Mouse (Mus musculus) olfactory bulb, adult 2 months (tissue): ENCODE measurements around the gene Pax7.

Source experiments
- CTCF ChIP-seq: fragments of 200-500 bp; IDR thresholded peaks from 2 replicates; pipeline ENCODE4 v1.5.1; 2012; ENCODE audit warnings: low read depth, mild to moderate bottlenecking, low read length, moderate library complexity; ENCODE audit not compliant: insufficient read depth
- POLR2A ChIP-seq: fragments of 200-500 bp; IDR thresholded peaks from 2 replicates; pipeline ENCODE4 v1.6.1; 2012; ENCODE audit warnings: mild to moderate bottlenecking, low read depth, low read length, moderate library complexity; ENCODE audit not compliant: insufficient read depth

DNA sequence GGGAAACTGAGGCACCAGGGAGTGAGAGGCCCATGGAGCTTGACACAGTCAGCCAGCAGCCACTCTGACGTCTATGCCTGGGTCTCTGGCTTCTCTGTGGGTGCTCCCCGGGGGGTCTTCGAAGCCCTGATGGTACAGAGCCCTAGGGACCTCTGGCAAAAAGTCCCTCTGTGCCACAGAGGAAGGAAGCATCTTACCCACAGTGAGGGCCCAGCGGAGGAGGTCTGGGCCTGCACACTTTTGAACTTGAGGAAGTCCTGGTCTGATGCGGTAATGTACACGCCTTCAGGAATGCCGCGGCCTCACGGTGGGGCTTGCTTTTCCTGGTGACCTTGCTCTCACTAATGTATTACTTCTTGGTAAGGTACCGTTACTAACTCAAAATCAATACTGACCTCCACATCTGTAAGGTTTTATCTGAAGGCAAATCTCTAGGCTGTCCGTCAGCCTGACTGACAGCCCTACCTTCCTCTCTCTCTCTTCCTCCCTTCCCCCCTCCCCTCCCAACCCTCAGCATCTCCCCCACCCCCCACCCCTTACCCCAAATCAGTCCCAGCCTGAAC lies 79.1 kb downstream of the Pax7 start:
- TF ChIP-seq POLR2A (no peak), CTCF (no peak)
